Mouse (Mus musculus): Measurements from ENCODE around the gene Spdye4a. TPM values are rescaled to one million over a fixed set of nuclear protein-coding genes. Genes with fewer than 3 reads are reported as not detected.
A peak's percentile ranks its signal among the peaks of the same experiment; 100 is the strongest.
"Not testable (repeated sequence)": the region's sequence is repeated elsewhere in the genome, so short reads cannot be mapped to it uniquely, and the experiment has no call there.

The Spdye4a gene
- total RNA-seq, 2 experiments from 2014 or later = not detected

- no peak for TF ChIP-seq CTCF (conservative IDR thresholded peaks at IDR 0.05)
- Histone ChIP-seq H3K4me3 (no peak overlapping the region), H3K27ac (no peak overlapping the region)
- no peak for DNase-seq (ENCODE audit: low spot score in 2 of 2)
Observed at GRCm38 (mm10) chr5:143196506-143196905, 30.2 kb downstream of the Spdye4a start.

GRCm38 (mm10) chr5:143195166-143195565 lies 31.5 kb downstream of the Spdye4a start:
- H3K27ac ChIP-seq = no peak overlapping the region
- H3K4me3 ChIP-seq = no peak overlapping the region
- no peak for TF ChIP-seq CTCF (conservative IDR thresholded peaks at IDR 0.05)
- no peak for DNase-seq (ENCODE audit: low spot score in 2 of 2)

GRCm38 (mm10) chr5:143194747-143195146 lies 31.9 kb downstream of the Spdye4a start:
- DNase-seq (ENCODE audit: low spot score in 2 of 2); H3K4me3 ChIP-seq; H3K27ac ChIP-seq: not testable (repeated sequence)

GRCm38 (mm10) chr5:143192806-143193205 lies 33.9 kb downstream of the Spdye4a start:
- Histone ChIP-seq H3K4me3 (no peak overlapping the region), H3K27ac (no peak overlapping the region)
- no peak for DNase-seq (ENCODE audit: low spot score in 2 of 2)
- no peak for TF ChIP-seq CTCF (conservative IDR thresholded peaks at IDR 0.05)

- H3K27ac ChIP-seq; H3K4me3 ChIP-seq; DNase-seq (ENCODE audit: low spot score in 2 of 2): not testable (repeated sequence)
Observed at GRCm38 (mm10) chr5:143188014-143188413, 38.7 kb downstream of the Spdye4a start.

GRCm38 (mm10) chr5:143180255-143181076 lies 46.2 kb downstream of the Spdye4a start, which contains the start of the genes Rbak and Spdye4b:
Gene Rbak (minus strand): TSS chr5:143180775.
Gene Spdye4b (plus strand): TSS chr5:143181017.
- H3K27ac ChIP-seq = peak within 1 kb of the TSS; percentile 92
- peak; percentile 94 to 96 for DNase-seq (ENCODE audit: low spot score in 2 of 2)
- TF ChIP-seq CTCF (conservative IDR thresholded peaks at IDR 0.05) = peak; percentile 37
- H3K4me3 ChIP-seq = peak within 1 kb of the TSS; percentile 87

GRCm38 (mm10) chr5:143179179-143179578 lies 47.5 kb downstream of the Spdye4a start:
- no peak for DNase-seq (ENCODE audit: low spot score in 2 of 2)
- Histone ChIP-seq H3K27ac (no peak overlapping the region), H3K4me3 (peak overlapping the region; percentile 87; the same call in 1 of the 2 replicates)
- peak; percentile 79 for TF ChIP-seq CTCF (conservative IDR thresholded peaks at IDR 0.05)

GRCm38 (mm10) chr5:143177541-143178200 lies 49.0 kb downstream of the Spdye4a start:
- peak; percentile 54 for TF ChIP-seq CTCF (conservative IDR thresholded peaks at IDR 0.05)
- Histone ChIP-seq H3K27ac (no peak overlapping the region), H3K4me3 (no peak overlapping the region)
- no peak for DNase-seq (ENCODE audit: low spot score in 2 of 2)

- TF ChIP-seq CTCF (conservative IDR thresholded peaks at IDR 0.05) = no peak
- no peak overlapping the region for H3K4me3 ChIP-seq
- H3K27ac ChIP-seq = no peak overlapping the region
Observed at GRCm38 (mm10) chr5:143175970-143176369, 50.7 kb downstream of the Spdye4a start.

More at GRCm38 (mm10) chr5:143175970-143176369, 50.7 kb downstream of the Spdye4a start:
- no peak for DNase-seq (ENCODE audit: low spot score in 2 of 2)

Other genes starting within 250 kb of the Spdye4a start
- 10 to 100 TPM; 47.8 to 52.5 TPM for gene Rnf216, start 113.9 kb downstream of the Spdye4a start, total RNA-seq (2021)
- gene Olfr718-ps1, start 79.3 kb downstream of the Spdye4a start, total RNA-seq (2021) = under 1 TPM; 0.07 to 0.26 TPM
- 10 to 100 TPM; 15.2 to 17.4 TPM for gene Rbak, start 46.1 kb downstream of the Spdye4a start, total RNA-seq (2021)
- gene Spdye4b, start 45.9 kb downstream of the Spdye4a start, total RNA-seq (2021) = not detected
- 10 to 100 TPM; 33.8 to 36.1 TPM for gene Zfp12, start 8.3 kb upstream of the Spdye4a start, total RNA-seq (2021)
- gene Zfp316, start 43.1 kb upstream of the Spdye4a start, total RNA-seq (2021) = 10 to 100 TPM; 24.0 to 24.3 TPM
- 1 to 10 TPM; 3.5 to 4.8 TPM for gene Zfp853, start 66.7 kb upstream of the Spdye4a start, total RNA-seq (2021)
- 10 to 100 TPM; 24.8 to 25.0 TPM for gene E130309D02Rik, start 88.5 kb upstream of the Spdye4a start, total RNA-seq (2021)
- 10 to 100 TPM; 50.1 to 56.3 TPM for gene Zdhhc4, start 102.4 kb upstream of the Spdye4a start, total RNA-seq (2021)
- 1 to 10 TPM; 1.2 to 2.2 TPM for gene Grid2ip, start 130.4 kb upstream of the Spdye4a start, total RNA-seq (2021)
- gene Kdelr2, start 176.9 kb upstream of the Spdye4a start, total RNA-seq (2021) = 10 to 100 TPM; 34.3 to 36.2 TPM
- 10 to 100 TPM; 27.7 to 32.1 TPM for gene Daglb, start 237.7 kb upstream of the Spdye4a start, total RNA-seq (2021)

Measured in layer of hippocampus, adult 2 months (tissue).